Mouse (Mus musculus): ENCODE data around the gene Atp5d.

The Atp5d gene

DNA sequence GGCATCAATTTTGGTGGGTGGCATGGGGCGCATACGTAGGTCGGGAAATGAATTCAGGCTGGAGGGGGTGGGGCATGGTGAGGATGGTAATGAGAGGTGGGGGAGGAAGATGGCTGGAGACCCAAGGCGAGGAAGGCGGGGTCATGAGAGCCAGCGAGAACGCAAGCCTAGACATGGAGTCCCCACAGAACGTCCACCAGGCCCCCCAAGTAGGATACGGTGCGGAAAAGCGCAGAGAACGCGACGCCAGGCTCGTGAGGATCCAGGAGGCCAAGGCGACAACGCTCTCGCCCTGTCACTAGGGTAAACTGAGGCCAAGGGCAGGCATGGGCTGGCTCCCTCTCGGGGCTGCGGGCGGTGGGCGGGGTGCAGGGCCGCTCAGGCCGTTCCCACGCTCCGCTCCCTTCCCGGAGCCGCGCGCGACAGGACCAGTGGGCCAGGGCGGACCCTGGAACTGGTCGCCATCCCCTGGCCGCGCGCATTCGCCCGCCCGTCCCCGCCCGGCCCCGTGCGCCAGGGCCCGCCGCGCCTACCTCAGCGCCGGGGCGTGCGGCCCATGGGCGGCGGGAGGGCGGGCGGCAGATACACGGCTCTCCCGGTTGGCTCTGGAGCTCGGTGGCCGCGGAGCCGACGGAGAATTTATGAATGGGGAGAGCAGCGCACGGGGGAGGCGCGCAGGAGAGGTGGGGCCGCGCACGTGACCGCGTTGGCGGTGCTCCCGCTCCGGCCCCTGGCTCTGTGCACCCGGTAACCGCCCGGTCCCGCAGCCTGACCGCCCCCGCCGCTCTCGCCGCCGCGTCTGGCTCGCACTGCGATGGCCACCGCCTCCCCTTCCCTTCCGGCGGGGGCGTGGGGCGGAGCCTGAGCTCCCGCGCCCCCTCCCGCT, at the start of gene Atp5d:
Gene Atp5d, plus strand, starts transcription at position 80 of the 886 bp plus-strand sequence.
- DNase-seq (ENCODE audit: low spot score): peak; percentile 47

DNA sequence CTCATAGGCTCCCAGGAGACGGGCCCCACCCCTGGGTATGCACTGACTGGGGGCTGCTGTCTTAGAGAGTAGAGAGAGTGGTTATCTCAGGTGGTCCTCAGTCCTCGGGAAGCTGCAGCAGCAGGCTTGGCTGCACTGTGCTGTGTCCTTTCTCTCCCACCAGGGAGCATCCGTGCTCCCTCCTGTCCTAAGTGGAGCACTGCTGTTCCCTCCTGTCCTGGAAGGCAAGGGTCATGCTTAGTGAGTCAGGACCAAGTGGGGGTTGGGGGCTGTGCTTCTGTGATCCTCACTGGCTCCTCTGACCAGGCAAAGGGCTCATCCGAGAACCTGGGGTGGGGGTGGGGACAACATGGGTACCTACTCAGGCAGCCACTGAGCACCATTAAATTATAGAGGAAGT, 49.3 kb upstream of the Atp5d start:
- no peak for DNase-seq (ENCODE audit: low spot score)

DNA sequence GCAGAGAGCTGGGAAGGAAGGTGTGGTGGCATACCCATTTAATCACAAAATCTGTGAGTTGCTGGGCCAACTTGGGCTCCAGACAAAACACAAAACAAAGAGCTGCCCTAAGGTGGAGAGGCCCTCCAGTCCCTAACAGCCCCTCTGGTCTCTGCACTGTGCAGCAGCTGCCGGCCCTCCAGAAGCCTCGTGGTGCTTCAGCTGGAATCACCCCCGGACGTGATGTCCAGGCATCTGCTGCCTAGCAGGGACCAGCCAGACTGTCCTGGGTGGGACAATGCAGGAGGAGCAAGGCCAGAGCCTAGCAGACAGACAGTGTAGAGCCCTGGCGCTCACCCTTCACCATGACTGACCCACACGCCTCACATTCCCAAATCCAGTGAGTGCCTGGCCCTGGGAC, 46.9 kb upstream of the Atp5d start:
- DNase-seq (ENCODE audit: low spot score): no peak

DNA sequence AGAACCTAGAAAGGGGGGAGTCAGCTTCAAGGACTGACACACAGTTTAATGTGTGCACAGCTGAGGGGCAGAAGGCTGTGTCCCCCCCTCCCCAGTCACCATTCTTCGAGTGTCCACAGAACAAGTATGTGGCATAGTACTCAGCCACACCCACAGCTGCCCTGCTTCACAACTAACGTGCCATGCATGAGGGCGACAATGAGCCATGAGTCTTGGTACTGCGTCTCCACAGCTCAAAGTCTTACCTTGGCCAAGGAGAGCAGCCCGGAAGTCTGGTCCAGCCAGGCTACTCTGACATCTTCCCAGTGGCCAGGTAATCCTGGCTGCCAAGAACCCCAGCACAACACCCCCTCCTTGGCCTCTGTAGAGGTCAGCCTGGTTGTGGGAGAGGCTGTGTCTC, 45.7 kb upstream of the Atp5d start:
- DNase-seq (ENCODE audit: low spot score): no peak

DNA sequence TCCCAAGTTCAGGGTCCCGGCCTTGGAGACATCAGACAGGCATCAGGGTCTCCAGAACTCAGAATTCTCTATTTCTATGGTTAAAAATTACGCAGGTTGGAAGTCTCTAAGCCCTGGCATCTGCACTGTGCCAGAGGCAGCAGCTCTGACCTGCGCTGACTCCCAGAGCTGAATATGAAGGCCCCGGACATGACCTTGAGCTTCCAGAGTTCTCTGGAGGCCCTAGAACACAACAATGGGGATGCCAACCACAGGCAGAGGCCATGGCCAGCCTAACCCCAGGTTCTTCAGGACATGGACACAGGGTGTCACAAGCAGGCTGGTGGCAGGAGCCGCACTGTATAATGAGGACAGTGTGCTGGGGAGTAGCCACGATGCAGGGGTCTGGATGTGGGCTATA, 44.3 kb upstream of the Atp5d start:
- DNase-seq (ENCODE audit: low spot score): no peak

DNA sequence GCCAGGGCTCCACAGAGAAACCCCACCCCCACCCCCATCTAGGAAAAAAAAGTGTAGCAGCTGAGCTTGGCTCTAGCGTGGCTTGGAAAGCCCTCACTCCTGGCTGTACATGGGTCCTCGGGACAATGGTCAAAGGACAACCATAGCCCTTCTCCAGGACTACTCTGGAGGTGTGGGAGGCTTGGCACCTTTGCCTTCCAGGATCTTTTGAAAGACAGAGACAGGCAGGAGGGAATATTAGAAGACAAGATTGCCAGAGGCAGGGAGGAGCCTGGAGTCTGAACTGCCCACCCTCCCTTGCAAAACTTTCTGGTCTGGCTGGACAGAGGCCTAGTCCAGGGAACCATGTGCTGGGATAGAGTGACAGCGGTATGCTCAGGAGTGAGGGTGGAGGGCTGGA, 43.7 kb upstream of the Atp5d start:
- DNase-seq (ENCODE audit: low spot score): no peak

DNA sequence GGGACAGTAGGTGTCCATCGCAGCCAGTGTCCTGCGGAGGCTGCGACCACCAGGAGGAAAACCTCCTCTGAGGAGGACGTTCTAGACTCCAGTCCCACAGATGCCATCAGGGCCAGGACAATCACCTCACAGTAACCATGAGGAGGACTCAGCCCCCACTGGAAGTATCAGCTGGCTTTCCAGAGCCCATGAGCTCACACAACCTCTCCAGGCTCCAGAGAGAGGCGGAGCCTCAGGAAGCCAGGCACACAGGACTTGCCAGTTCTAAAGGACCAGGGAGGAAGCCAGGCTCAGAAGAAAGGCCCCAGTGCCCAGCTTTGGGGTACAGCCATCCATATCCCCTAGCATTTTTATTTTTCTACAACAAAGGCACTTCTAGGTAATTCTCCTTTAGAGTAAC, 42.9 kb upstream of the Atp5d start:
- DNase-seq (ENCODE audit: low spot score): no peak

DNA sequence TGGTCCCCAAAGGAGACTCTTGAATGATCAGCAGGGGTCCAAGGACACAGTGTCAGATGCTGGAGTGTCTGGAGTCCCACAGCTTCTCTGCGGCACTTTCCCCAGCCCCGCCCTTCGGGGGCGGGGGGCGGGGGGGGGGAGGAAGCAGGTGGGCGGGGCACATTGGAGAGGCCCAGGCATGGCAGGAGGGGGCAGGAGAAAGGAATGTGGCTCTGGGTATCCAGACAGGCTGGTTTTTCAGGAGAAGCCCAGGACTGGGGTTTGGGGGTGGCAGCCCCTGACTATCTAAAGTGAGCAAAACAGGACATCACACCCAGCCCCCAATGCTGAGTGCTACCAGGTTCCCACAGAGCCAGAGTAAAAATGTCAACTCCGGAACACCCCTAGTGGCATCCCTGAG, 41.2 kb upstream of the Atp5d start:
- DNase-seq (ENCODE audit: low spot score): no peak

DNA sequence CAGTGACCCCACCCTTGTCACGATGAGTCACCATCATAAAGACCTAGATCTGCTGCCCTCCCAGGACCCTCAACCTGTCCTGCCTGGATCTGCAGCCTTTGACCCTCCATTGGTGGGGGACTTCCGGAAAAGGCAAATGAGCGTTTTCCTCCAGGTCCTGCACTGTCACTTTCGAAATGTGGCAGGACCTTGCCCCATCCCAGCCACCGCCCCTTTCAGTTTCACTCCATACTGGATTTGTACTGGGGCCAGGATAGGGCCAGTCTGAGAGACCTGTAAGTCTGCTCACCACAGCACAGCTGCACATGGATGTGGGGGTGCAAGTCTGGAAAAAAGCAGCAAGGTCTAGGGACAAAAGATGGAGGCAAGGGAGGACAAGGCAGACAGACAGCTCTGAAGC, 39.8 kb upstream of the Atp5d start:
- DNase-seq (ENCODE audit: low spot score): no peak

DNA sequence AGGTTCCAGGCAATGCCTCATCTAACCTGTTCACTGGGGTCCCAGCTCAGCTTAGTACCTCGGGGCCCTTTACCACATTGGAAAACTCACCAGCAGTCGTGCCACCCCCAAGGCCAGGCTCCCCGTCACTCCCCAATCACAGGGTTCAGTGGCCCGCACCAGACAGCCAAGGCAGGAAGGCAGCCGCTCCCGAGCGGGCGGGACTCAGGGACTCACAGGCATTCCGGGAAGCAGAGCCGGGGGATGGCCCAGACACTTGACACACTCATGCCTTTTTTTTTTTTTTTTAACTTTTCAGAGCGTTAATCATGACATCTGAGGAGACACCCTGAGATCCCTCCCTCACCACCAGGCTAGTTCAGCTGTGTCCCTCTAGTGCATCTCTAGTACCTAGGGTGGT, 37.5 kb upstream of the Atp5d start:
- no peak for DNase-seq (ENCODE audit: low spot score)

DNA sequence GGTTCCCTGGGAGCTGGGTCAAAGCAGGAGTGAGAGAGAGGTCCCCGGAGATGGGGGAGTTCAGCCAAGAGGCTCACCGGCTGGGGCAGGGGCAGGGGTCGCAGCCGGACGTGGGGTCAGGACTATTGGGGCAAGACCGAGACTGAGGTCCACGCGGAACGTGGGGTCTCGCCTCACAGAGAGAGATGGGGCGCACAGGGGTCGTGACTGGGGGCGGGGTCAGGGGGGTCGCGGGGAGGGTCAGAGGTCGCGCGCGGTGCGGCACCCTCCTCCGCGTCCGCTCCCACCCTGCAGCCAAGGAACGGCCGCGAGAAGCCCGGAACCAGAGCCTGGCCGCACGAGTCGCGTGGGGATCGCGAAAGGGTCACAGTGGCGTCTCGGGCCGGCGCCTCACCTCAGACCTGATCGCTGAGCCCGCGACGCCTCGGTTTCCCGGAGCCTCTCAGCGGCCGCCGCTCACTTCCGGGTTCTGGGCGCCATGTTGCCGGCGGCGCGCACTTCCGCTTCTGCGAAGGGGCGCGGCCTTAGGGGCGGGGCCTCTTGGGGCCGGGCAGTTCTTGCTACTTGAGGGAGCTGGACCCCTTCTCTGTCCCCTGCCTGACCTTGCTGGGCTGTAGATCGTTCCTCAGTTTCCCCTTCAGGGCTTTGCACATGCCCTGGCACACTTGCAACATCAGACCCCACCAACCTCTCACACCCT, 36.1 kb upstream of the Atp5d start:
- peak; percentile 86 for DNase-seq (ENCODE audit: low spot score)

DNA sequence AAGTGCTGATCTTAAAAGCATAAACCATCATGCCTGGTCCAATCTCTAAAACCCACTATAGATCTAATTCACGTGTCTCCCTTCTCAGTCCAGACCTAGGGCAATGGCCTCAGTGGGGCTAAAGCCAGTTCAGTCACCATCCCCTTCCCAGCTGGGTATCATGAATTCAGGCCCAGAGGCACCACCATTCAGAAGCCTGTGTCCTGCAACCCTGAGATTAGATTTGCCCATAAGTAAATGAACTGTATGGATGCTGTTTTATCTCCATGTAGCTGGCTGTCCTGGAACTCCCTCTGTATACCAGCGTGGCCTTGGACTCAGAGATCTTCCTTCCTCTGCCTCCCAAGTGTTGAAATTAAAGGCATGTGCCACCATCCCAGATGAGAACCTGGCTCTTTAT, 35.4 kb upstream of the Atp5d start:
- no peak for DNase-seq (ENCODE audit: low spot score)

DNA sequence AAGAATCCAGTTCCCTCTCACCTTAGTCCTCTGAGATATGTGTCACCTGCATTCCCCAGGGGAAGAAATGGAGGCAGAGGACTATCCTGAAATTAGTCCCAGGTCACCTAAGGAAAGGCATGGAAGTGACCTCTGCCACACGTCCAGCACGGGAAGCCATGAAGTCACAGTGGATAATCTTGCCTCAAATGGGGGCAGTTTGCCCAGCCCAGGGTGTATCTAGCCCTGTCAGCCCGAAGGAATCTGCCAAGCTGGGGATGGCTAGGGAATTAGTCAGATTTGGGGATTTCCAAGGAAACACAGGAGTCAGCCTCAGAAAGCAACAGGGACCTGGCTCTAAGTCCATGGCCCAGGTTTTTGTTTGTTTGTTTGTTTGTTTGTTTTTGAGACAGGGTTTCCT, 34.3 kb upstream of the Atp5d start:
- no peak for DNase-seq (ENCODE audit: low spot score)

DNA sequence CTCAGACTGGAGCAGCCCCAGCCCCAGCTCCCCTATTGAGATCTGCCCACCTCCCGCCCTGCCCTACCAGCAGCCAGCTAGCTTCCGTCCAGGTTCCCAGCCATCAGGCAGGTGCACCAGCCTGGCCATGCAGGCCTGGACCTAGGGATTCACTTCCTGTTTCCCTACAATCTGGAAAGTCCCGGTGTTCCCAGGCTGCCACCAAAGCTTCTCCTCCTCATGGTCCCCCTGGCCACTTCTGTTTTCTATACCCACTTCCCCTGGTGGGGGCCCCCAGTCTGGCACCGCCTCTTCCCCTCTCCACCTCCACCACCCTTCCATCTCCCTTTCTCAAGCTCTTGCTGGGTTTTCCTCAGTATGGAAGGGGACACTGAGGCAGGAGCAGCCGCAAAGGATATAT, 33.0 kb upstream of the Atp5d start, which contains the start of gene Sbno2:
Gene Sbno2, minus strand, starts transcription at position 112 of the 400 bp plus-strand sequence.
- DNase-seq (ENCODE audit: low spot score): no peak

DNA sequence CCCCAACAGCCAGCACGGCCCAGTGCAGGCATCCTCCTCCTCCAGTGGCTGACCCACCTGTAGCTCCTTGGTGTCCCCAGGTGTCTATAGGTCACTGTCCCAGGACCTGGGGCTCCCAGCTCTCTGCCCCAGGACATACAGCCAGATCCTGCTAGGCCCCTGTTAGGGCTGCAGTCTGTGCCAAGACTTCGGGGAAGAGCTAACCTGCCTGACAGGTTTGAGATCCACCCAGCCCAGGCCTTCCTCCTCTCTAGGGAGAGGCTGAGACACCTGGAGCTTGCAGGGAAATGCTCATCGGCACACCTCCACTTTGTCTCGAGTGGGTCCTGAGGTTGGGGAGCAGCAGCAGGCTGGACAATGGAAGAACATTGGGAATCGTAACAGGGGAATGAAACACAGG, 32.5 kb upstream of the Atp5d start:
- DNase-seq (ENCODE audit: low spot score): no peak

DNA sequence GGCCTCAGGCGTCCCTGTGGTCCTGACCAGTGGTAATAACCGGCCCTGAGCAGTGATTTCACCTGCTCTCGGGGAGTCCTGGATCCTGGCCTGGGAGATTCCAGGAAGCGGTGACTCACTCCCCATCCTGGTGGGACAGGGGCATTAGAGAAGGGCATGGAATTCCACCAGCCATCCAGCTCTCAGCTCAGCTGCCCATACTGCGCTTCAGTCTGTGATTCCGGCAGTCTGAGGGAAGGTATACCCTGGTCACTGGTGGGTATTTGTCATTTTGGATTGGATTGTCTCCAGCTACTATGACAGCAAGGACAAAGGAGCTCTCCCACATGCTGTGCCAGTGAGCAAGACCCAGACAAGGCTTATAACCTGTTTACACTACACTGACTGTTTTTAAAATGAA, 30.8 kb upstream of the Atp5d start:
- DNase-seq (ENCODE audit: low spot score): no peak

DNA sequence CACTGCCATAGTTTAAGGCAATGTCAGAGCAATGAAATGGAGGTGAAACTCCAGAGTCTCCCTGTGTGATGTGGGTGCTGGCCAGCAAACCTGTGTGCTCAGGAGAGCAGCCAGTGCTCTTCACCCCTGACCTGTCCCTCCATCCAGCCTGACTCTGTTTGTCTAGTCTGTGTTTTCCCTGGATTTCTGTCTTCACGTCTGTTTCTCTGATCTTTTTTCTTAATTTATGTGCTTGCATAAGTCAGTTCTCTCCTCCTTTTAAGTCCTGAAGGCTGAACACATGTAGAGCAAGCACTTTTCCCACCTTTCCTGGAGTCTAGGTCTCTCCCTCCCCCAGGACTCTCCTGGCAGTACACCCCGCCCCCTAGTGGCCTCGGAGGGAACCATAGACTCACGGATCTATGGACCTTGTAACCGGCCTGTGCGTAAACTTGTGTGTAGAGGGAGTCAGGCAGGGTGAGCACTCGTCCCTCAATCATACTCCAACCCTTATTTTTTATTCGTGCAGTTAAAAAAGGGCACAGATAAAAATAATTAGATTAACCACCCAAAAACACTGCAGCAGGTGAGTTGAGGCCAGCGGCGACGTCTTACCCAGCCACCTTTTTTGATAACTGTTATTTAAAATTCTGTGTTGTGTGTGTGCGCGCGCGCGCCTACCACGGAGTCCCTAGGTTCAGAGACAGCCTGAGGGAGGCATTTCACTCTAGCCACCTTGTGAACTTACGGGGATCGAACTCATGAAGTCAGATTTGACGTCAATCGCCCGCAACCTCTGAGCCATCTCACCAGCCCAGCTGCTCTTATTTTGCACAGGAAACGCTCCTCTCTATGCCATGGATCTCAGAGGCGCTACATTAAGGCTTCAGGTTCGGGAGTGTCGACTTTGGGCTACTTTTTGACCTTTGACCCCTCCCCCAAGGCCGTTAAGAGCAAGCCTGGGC, 23.8 kb upstream of the Atp5d start:
- DNase-seq (ENCODE audit: low spot score): peak; percentile 85

DNA sequence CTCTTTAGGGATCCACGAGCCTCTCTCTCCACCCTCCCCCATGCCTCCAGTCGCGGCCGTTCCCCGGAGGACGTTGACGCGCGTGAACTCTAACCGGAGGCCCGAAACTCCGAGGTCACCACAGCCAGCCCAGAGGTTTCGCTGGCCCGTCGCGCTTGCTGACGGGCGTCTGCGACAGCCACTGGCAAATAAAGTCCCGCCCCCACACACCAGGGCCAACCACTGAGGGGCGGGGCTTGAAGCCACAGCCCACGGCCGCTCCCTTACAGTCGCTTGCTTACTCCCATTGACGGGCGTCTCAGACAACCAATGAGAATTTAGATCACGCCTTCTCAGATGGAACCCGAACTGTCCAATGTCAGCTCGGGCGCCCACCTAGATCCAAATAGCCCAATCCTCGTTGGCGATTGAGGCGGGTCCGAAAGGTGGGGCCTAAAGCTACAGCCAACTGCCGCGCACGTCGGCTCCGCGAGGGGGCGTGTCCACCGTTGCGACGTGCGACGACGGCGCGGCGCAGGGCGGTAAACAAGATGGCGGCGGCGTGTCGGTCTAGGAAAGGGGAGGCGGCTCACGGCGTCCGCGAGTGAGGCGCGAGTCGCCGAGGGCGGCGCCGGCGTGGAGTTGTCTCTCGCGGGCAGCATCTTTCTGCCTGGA, 23.0 kb upstream of the Atp5d start, which contains the start of gene Stk11:
Gene Stk11, plus strand, starts transcription at position 514 of the 654 bp plus-strand sequence.
- DNase-seq (ENCODE audit: low spot score): peak; percentile 95

DNA sequence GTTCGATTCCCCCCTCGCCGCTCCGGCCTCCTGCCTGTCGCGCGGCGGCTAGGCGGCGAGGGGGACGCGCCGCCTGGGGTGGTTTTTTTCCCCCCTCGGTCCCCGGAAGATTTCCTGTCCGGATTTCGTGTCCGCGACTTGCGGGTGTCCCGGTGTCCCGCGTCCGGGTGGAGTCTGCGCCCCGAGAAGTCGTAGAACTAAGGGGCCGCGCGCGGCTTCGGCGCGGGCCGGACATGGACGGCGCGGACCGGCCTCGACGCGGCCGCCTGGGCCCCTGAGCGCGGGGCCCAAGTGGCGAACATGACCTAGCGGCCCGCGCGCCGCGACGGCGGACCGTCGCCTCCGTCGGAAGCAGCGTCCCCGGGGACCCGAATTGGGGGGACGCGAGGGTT, 22.5 kb upstream of the Atp5d start:
- DNase-seq (ENCODE audit: low spot score): no peak

DNA sequence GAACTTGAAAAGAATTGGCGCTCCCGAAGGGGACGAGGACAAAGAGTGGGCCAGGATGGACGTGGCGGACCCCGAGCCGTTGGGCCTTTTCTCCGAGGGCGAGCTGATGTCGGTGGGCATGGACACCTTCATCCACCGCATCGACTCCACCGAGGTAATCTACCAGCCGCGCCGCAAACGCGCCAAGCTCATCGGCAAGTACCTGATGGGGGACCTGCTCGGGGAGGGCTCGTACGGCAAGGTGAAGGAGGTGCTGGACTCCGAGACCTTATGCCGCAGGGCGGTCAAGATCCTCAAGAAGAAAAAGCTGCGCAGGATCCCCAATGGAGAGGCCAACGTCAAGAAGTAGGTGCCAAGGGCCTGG, 21.9 kb upstream of the Atp5d start:
- peak; percentile 40 for DNase-seq (ENCODE audit: low spot score)

DNA sequence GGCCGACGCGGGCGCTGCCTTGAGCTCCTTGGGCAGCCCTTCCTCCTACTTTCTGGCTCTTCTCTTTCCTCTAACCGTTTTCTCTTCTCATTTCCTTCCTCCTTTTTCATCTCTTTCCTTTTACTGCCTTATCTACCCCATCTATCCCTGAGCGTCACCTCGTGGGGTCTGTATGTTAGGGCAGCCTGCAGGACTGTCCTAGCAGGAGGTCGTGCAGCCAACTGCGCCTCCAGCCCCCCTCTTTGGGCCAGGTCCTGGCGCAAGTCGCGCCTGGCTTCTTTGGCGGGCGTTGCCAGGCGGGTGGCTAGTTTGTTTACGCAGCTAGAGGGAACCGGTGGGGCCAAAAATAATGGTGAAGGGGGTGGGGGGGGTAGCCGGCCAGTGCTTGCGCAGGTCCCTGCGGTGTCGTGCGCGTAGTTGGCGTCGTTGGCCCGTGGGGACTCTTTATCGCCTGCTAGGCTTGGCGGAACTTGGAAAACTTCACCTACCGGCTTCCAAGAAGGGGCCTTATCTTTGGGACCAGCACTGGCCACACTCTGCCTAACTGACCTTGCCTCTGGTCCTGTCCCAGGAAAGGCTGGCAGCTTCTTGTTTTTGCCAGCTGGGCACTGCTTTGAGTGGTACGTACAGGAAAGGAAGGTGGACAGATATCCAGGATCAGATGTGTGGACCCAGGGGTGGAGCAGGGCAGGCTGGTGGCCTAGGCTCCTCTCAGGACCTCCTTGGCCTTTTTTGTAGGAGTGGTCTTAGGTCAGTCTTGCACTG, 21.3 kb upstream of the Atp5d start:
- peak; percentile 52 for DNase-seq (ENCODE audit: low spot score)
